Mouse (Mus musculus): Measurements from ENCODE around the gene Fgfr2.

The Fgfr2 gene

DNA sequence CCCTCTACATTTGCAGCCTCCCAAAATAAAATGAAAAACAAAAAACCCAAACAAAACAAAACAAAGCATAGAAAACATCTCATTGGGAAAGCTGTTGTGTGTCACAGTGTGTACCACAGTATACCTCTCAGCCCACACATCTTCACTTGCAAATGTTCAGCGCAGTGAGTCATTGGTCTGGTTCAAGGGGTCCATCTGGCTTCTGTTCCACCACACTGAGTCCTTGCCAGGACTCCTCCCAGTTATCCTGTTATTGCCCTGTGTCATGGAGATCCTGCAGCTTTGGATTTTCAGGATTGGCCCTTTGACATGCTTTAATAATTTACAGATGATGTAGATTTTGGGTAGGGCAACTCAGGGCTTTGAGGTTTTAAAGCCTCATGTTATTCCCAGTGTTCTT lies 1435.8 kb downstream of the Fgfr2 start:
- no peak for DNase-seq (ENCODE audit: low spot score)

DNA sequence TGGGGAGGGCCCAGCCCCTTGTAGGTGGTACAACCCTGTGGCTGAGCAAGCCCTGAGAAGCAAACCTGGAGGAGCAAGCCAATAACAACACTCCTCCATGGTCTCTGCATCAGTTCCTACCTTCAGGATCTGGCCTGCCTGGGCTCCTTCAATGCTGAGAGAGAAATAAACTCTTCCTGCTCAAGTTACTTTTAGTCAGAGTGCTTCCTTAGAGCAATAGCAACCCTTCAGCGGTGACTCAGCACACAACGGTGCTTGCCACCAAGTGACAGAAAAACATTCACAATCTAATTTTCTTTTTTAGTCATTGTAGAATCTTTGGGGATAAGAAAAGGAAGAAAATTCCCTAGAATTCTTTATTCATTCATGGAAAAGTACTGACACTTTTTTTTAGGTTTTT lies 1446.0 kb downstream of the Fgfr2 start:
- no peak for DNase-seq (ENCODE audit: low spot score)

GRCm38 (mm10) chr7:131670586-131670985 lies 1452.6 kb downstream of the Fgfr2 start:
- DNase-seq (ENCODE audit: low spot score): no peak

DNA sequence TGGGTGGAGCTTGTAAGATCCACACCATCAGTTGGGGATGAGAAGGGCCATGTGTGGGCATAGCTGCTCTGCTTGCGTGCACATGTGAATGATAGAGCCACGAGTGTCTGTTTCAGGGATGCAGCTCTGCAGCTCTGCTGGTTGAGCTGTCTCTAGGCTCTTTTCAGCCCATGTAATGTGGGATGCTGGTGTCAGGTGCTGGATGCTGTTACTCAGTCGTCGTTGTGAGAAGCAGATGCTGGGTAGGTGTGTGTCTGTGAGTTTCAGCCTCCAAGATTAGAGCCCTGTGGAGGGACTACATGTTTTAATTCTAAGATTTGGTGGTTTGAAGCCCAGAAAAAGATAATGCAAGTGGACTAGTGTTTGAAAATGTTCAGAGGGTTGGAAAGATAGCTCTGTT lies 1453.8 kb downstream of the Fgfr2 start:
- DNase-seq (ENCODE audit: low spot score): no peak

DNA sequence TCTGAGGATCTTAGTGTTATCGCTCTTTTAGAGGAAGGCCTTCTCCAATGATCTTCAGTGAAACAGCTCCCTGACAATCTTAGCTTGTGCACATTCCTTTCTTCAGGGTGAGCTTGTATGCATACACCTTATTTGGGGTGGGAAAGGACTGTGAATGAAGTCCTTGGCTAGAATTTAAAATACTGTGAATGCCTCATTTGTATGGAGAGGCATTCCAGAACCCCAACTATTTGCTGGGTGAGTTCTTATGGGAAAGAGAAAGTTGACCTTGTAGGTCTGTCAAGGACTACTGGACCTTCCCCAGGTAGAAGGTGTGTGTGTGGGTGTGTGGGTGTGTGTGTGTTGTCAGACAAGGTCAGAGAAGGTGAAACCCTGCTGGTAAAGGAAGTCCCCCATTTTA lies 1462.4 kb downstream of the Fgfr2 start:
- DNase-seq (ENCODE audit: low spot score): no peak

DNA sequence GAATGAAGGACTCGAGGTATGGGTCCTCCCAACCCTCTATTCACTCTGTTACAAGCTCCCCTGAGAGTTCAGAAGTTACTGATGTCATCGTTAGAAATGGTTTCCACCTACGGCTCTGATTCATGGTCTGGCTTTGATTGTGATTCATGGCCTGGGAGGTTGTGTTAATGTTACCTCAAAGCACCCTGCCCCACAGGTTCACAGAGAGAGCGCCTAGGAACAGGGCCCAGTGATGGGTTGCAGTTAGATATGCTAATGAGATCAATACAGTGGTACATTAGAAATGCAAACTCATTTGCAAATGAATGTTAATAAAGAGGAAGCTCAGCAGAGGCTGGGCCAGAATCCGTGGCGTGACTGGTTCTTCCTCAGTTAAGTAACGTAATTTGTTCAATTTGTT lies 1467.1 kb downstream of the Fgfr2 start:
- DNase-seq (ENCODE audit: low spot score): no peak

GRCm38 (mm10) chr7:131653416-131653815 lies 1469.7 kb downstream of the Fgfr2 start:
- DNase-seq (ENCODE audit: low spot score): no peak

- DNase-seq (ENCODE audit: low spot score): no peak
Observed at GRCm38 (mm10) chr7:131651921-131652694, 1471.0 kb downstream of the Fgfr2 start.

- no peak for DNase-seq (ENCODE audit: low spot score)
Observed at GRCm38 (mm10) chr7:131650277-131650676, 1472.9 kb downstream of the Fgfr2 start.

- DNase-seq (ENCODE audit: low spot score): no peak
Observed at GRCm38 (mm10) chr7:131648276-131648675, 1474.9 kb downstream of the Fgfr2 start.

DNA sequence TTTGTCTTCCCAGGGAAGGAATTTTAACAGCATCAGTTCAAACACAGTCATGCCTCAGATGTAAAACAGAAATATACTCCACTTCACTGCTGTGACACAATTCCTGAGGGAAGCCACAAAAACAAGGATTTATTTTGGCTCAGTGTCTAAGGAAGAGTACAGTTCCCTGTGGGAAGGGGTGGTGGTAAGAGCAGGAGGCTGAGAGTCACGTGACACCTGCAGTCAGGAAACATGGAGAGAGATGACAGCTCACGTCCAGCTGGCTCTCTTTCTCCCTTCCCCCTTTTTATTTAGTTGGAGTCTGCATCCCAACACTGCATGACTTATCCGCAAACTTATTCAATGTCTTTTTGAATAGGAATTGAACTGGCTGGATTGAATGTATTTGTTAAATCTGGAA lies 1475.6 kb downstream of the Fgfr2 start:
- no peak for DNase-seq (ENCODE audit: low spot score)

DNA sequence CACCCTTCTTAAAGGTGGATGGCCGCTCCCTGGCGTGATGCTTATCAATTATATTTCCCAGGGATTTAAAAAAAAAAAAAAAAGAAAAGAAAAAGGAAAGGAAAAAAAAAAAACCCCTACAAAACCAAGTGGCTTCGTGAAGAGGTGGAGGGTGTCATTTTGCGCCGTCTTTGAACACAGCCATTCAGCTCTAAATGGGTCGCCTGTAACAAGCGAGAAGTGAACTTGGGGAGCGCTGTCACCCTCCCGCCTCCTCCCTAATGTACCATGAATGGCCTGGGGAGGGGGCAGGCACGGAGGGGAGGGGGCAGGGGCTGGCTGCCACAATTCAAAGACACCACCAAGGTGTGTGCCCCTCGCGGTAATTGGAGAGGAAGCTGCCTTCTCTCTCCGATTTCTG lies 1478.6 kb downstream of the Fgfr2 start:
- DNase-seq (ENCODE audit: low spot score): no peak

- DNase-seq (ENCODE audit: low spot score): no peak
Observed at GRCm38 (mm10) chr7:131644051-131644450, 1479.1 kb downstream of the Fgfr2 start.

GRCm38 (mm10) chr7:131643341-131643840 lies 1479.8 kb downstream of the Fgfr2 start:
- DNase-seq (ENCODE audit: low spot score): no peak

GRCm38 (mm10) chr7:131629562-131629961 lies 1493.6 kb downstream of the Fgfr2 start:
- DNase-seq (ENCODE audit: low spot score): no peak

- peak; percentile 47 for DNase-seq (ENCODE audit: low spot score)
Observed at GRCm38 (mm10) chr7:131628846-131629391, 1494.2 kb downstream of the Fgfr2 start.

DNA sequence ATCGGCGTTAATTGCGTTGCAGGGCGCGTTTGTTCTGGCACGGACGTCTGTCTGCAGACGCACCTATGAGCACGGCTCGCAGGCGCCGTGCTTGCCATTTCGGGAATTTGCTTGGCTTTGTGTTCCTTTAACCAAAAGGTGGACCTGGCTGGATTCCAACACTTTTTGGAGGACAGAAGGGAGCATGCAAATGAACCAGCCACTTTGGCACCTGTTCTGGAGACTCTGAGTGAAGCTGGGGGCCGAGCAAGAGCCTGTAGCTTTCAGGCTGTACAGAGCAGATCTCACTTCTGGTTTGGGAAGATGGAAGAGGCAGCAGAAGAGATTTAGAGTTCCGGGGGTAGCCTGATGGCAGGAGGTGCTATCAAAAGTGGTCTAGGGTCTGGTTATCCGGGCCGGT lies 1494.8 kb downstream of the Fgfr2 start:
- DNase-seq (ENCODE audit: low spot score): no peak

DNA sequence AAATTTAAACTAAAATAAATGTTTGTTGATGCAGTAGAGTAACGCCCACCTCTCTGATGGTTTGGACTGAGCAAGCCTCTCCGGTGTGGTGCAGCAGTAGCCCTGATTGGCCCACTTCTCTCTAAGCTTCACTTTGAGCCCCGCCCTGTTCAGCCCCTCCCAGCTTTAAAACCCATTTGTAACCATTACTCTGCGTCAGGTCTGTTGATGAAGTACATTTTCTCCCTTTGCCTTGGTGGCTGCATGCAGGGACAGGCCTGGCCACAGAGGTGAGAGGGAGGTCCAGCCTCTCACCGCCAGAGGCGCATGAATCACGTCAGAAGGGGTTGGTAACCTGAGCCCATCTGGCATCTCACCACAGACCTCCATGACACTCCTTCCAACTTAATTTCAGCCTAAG lies 1513.5 kb downstream of the Fgfr2 start:
- no peak for DNase-seq (ENCODE audit: low spot score)

GRCm38 (mm10) chr7:131608049-131608448 lies 1515.1 kb downstream of the Fgfr2 start:
- no peak for DNase-seq (ENCODE audit: low spot score)

GRCm38 (mm10) chr7:131605481-131605880 lies 1517.7 kb downstream of the Fgfr2 start:
- DNase-seq (ENCODE audit: low spot score): no peak

DNA sequence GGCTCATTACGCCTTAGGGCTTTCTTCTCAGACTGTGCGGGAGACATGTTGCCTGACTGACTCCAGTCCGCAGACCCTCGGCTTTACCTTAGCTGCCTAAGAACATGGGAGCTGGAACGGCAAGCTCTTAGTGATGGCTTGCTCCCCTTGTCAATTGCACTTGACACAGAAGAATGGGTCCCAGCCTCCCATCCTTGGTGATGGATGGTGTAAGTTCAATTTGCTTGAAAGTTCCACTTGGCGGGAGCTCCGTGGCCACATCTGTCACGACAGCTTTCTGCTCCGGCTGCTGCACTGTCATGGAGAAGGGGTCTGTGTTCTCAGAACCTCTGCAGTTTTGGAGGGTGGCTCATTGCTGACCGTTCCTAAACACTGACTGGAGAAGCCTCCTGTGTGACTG lies 1518.2 kb downstream of the Fgfr2 start:
- no peak for DNase-seq (ENCODE audit: low spot score)

DNA sequence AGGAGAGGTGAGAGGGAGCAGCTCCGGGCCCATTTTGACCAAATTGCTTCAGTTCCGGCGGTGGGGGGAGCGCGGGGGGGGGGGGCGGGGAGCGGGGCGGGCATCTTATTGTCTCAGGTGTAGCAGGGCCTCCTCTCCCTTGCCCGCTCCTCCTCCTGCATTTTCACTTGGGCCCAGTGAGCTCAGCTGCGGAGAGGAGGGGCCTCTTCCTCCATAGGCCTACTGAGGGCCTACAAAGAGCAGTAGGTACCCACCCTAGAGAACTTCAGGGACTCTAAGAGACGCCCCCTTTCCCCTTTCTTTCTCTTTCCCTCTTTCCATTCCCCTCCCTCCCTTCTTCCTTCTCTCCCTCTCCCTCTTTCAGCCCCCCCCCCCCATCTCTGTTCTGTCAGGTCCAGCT lies 1520.0 kb downstream of the Fgfr2 start:
- no peak for DNase-seq (ENCODE audit: low spot score)

GRCm38 (mm10) chr7:131602106-131602505 lies 1521.0 kb downstream of the Fgfr2 start:
- no peak for DNase-seq (ENCODE audit: low spot score)

- peak; percentile 21 for DNase-seq (ENCODE audit: low spot score)
Observed at GRCm38 (mm10) chr7:131598483-131598824, 1524.7 kb downstream of the Fgfr2 start.
